Mouse (Mus musculus): Measurements from ENCODE around the gene Tnfrsf18.
A peak's percentile ranks its signal among the peaks of the same experiment; 100 is the strongest.

The Tnfrsf18 gene

GRCm38 (mm10) chr4:156026013-156026412 is at the start of gene Tnfrsf18:
Gene Tnfrsf18 (plus strand): TSS chr4:156026164.
- DNase-seq (ENCODE audit: low spot score in 2 of 2): peak; percentile 63 to 66

GRCm38 (mm10) chr4:155981436-155982082 is 44.4 kb upstream of the Tnfrsf18 start:
- no peak for DNase-seq (ENCODE audit: low spot score in 2 of 2)

DNA sequence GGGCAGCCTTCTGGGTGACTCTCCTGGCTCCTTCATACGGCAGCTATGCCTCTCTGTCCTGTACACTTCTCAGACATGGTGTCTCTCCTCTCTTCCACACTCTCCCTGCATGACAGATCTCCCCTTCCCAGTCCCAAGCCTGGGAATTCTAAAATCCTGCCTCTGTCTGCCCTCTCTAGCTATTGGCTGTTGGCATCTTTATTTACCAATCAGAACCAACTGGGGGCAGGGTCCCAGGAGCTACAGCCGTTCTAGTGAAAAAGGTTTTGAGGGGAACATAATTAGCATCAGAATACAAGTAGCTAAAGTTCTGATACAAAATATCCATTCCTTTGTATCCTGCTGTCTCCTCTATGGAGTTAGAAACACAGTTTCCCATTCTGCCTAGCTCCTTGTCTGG is 42.2 kb upstream of the Tnfrsf18 start:
- DNase-seq (ENCODE audit: low spot score in 2 of 2): no peak

DNA sequence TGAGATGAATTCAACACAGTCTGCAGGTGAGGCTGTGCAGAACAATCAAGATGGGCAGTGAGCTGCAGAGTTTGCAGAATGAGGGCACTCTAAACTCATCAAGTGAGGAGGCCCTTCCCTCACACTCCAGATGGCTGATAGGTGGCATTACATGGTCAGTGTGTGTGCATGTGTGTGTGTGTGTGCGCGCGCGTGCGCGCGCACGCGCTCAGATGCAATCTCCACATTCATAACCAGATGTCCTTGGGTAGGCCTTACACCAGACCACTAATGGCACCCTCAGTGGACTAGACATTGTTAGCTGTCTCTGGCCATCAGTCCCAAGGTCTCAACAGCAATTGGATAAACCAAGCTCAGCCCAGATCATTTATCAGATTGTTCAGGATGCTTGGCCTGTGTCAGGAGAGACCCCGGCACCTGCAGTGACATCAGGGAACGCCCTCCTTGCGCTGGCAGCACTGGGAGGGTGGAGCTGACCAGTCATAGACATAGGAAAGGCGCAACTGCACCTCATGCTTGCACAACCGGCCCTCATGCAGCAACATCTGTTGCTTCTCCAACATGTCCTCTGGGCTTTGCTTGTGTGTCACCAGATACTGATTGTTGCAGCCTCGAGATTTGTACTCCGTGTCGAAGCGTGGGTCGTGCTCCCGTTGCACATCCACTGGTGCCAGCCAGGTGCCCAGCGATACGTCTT is 34.6 kb upstream of the Tnfrsf18 start:
- peak in 1 of 2 experiments; percentile 22 for DNase-seq (ENCODE audit: low spot score in 2 of 2)

DNA sequence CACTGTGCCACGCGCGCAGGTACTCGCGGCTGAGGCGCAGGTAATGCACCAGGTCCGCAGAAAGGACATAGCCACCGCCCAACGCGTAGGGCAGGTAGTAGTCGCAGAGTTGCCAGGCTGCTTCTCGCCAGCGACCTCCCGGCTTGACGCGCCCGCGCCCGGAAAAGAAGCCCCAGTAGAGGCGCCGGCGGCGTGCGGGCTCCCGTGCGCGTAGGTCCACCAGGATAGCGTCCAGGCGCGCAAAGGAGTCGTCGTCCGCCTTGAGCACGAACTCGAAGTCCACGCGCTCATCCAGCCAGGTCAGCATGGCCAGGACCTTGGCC is 34.1 kb upstream of the Tnfrsf18 start:
- DNase-seq (ENCODE audit: low spot score in 2 of 2): peak in 1 of 2 experiments; percentile 42

DNA sequence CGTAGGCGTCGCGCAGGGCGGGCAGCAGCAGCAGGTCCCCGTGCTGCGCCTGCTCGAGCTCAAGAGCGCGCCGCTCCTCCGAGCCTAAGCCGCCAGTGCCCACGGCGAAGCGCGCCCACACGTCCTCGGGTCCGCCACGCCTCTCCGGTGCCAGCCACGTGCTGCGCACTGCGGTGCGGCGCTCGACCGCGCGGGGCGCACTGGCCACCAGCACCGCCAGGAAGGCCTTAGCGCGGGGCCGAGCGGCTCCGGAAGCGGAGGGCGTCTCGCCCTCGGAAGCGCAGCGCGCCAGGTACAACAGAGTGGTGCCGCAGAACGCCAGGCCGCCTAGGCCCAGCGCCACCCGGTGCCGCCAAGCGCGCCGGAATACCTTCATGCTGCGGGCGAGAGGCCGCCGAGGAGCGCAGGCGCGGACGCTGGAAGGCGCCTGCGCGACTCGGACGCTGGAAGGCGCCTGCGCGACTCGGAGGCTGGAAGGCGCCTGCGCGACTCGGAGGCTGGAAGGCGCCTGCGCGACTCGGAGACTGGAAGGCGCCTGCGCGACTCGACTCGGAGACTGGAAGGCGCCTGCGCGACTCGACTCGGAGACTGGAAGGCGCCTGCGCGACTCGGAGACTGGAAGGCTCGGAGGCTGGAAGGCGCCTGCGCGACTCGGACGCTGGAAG is 33.6 kb upstream of the Tnfrsf18 start, which contains the start of the genes B3galt6 and Sdf4:
TSS of gene B3galt6 (minus strand) at position 409 of the 665 bp plus-strand sequence.
TSS of gene Sdf4 (plus strand) at position 632 of the 665 bp plus-strand sequence.
- peak in 1 of 2 experiments; percentile 77 for DNase-seq (ENCODE audit: low spot score in 2 of 2)

GRCm38 (mm10) chr4:155992906-155993547 is 32.9 kb upstream of the Tnfrsf18 start:
- peak; percentile 95 to 96 for DNase-seq (ENCODE audit: low spot score in 2 of 2)

DNA sequence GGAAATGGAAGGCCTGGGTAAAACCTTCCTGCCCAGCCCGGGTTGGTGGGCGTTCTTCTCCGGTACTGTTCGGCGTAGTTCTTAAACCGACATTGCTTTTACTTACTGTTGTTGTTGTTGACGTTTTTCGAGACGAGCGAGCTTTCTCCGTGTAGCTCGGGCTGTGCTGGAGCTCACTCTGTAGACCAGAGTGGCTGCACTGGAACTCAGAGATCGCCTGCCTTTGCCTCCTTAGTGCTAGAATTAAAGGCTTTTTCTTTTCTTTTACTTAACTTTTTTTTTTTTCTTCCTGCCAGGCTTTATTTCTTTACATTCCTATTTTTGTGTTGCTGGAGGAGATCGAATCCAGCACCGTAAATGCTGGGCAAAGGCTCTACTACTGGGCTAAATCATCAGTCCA is 32.4 kb upstream of the Tnfrsf18 start:
- no peak for DNase-seq (ENCODE audit: low spot score in 2 of 2)

- no peak for DNase-seq (ENCODE audit: low spot score in 2 of 2)
Observed at GRCm38 (mm10) chr4:156004109-156004508, 21.9 kb upstream of the Tnfrsf18 start.

- no peak for DNase-seq (ENCODE audit: low spot score in 2 of 2)
Observed at GRCm38 (mm10) chr4:156008369-156008768, 17.6 kb upstream of the Tnfrsf18 start.

DNA sequence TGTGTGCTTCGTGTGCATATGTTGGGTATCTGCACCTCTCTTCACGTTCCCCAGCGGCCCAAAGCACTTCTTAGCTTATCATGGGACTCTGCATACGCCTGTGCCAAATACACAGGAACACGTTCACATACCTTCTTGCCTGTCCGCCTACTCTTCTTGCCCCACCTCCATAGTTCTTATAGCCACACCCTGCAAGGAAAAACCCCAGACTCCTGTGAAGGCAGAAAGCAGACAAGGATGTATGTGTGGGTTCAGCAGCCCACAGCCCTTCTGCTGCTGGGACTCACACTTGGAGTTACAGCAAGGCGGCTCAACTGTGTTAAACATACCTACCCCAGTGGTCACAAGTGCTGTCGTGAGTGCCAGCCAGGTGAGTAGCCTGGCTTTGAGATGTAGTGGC is 12.3 kb upstream of the Tnfrsf18 start, which contains the start of gene Tnfrsf4:
TSS of gene Tnfrsf4 (plus strand) at position 207 of the 400 bp plus-strand sequence.
- no peak for DNase-seq (ENCODE audit: low spot score in 2 of 2)

GRCm38 (mm10) chr4:156014436-156014835 is 11.5 kb upstream of the Tnfrsf18 start:
- no peak for DNase-seq (ENCODE audit: low spot score in 2 of 2)

- no peak for DNase-seq (ENCODE audit: low spot score in 2 of 2)
Observed at GRCm38 (mm10) chr4:156019771-156020170, 6.2 kb upstream of the Tnfrsf18 start.

DNA sequence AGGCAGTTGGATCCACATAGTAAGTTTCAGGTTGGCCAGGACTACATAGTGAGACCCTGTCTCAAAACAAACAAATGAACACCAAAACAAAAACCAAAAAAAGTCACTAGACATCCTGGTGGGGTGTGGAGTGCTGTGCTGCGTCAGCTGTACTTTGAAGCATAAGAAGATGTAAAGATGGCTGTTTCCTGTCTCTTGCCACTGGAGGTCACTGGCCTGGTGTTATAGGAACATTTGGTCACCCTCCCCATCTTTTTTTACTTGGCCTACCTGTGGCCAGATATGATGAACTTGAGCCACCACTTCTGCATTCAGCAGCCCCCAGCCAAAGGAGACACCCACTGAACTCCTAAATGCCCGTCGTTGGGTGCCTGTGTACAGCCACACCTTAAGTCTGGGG is 4.6 kb upstream of the Tnfrsf18 start:
- DNase-seq (ENCODE audit: low spot score in 2 of 2): no peak

DNA sequence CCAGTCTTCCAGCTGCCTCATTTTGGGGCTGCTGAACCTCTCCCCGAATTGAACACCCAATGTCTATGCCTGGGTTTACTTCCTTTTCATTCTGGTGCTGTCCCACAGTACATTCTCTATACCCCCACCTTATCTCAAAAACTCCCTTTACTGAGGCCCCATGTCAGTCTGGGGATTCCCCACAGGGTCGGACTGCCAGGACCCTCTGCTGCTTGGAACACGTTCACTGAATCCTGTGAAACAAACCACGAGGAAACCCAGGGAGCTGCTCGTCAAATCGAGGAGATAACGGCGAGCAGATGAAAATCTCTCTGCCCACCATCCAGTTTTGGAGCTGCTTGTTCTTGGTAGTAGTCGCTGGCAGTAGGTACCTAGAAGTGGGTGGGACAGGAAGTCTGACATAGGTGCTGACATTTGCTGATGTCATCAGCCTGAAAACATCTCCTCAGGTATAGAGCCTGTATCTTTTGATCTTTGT is 4.0 kb upstream of the Tnfrsf18 start:
- DNase-seq (ENCODE audit: low spot score in 2 of 2): peak in 1 of 2 experiments; percentile 27

DNA sequence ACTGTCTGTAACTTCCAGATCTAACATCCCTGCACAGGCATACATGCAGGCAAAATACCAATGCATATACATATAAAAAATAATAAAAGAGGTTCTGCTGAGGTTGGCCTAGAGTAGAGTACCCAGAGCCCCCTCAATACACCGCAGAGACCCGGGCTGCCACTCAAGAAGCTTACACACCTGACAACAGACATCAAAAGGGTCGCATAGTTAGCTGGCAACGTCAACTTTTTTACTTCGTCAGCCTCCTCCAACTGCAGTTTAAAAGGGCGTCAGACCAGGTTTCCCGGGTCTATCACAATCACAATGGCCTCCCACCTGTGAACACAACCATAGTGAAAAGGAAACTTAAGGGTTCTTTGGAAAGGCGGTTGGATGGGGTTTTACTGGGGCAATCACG is 2.4 kb upstream of the Tnfrsf18 start:
- peak; percentile 43 to 55 for DNase-seq (ENCODE audit: low spot score in 2 of 2)

DNA sequence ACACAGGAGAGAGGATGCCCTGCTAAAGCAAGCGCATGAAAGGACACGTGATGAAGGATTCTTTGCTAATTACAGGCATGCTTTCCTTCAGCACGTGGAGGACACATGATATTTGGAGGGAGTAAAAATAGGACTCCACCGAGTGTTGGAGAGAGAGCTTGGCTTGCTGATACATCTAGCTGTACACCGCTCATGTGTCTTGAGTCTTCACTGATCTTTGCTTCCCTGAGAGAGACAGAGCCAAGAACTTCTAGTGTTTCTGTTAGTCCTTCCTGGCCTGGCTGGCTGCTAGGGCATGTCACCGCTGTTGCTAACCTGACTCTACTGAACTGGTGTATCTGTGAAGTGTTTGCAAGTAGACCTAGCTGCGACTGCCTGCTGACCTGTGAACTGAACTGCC is 1.8 kb upstream of the Tnfrsf18 start:
- no peak for DNase-seq (ENCODE audit: low spot score in 2 of 2)

DNA sequence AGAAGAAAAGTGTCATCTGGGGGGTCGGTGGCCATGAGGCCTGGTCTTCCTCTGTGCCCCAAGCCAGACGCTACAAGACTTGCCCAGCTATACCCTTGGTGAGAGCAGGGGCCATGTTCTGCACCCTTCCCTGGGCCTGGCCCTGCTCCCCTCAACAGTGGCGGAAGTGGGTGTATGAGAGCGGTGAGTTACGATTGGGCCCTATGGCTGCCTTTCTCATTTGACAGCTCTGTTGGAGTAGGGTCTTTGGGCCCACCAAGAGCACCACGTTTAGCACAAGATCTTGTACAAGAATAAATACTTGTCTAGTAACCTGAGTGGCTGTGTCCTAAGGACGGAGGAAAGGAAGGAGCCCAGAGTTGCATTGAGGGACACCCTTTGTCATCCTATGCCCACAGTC is 2.6 kb downstream of the Tnfrsf18 start:
- no peak for DNase-seq (ENCODE audit: low spot score in 2 of 2)

DNA sequence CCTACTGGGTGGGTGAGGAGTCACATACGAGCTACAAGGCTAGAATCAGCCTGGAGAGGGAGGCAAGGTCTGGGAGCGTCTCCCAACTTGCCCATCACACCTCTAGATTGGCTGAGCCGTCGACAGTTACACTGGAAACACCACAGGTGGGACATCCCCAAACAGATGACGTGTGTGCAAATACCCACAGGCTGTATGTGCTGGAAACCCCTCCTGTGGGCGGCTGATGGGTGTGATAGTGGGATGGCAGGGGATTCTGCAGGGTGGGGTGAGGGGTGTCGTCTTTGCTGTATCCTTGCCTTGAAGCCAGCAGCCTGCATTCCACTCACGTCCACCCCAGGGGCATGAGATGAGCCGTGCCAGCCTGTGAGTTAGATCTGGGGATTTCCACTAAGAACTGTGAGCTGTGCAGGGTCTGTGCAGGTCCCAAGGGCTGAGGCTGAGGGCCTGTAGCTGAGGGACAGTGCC is 4.7 kb downstream of the Tnfrsf18 start:
- no peak for DNase-seq (ENCODE audit: low spot score in 2 of 2)

DNA sequence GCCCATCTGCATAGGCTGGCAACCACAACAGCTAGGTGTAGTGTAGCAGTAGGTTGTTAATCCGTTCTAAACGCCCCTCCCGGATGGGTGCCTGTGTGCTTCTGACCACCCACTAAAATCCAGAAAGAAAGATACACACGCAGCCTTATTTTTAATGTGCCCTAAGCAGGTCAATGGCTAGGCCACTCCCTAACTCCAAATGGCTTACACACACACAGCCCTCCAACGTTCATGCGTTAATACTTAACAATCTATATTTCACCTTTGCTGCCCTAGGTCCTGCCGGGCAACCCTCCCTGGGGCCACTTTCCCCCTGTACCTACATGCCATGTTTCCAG is 5.3 kb downstream of the Tnfrsf18 start:
- DNase-seq (ENCODE audit: low spot score in 2 of 2): no peak

DNA sequence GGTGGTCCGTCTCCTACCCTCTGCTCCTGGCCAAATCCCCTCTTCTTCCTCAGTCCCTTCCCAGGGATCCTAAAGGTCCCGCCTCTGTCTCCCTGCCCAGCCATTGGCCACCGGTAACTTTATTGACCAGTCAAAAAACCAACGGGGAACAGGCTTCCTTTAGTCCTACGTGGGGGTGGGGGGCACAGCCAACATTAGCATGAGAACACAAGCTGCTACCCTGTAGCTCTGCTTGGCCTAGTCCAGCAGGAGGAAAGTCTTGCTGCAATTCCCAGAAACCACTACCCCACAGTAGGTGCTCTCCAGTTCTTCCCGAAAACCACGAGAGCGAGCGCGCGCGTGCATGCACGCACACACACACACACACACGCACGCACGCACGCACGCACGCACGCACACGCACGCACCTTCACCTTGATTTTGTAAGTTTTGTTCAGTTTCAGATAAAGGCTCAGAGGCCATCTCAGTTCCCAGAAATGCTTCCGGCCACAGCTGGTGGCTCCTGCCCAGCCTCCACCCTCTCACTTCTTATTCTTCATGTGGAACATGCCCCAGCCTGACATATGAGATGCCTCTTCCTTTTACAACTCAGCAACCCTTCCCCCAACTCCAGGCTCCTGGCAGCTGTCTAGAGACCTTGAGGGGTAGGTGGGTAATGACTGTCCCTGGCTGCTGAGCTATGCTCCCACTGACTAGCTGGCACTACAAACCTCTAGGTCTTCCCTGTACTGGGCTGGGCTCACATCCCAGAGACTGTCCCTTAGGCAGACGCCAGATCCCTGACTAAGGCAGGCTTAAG is 5.8 kb downstream of the Tnfrsf18 start:
- DNase-seq (ENCODE audit: low spot score in 2 of 2): peak; percentile 64 to 68
